Mouse (Mus musculus) olfactory bulb, adult 2 months (tissue): ENCODE results near the gene Map3k6.

Source experiments
- CTCF ChIP-seq: fragments of 200-500 bp; IDR thresholded peaks from 2 replicates; pipeline ENCODE4 v1.5.1; 2012; ENCODE audit warnings: low read depth, mild to moderate bottlenecking, low read length, moderate library complexity; ENCODE audit not compliant: insufficient read depth
- POLR2A ChIP-seq: fragments of 200-500 bp; IDR thresholded peaks from 2 replicates; pipeline ENCODE4 v1.6.1; 2012; ENCODE audit warnings: mild to moderate bottlenecking, low read depth, low read length, moderate library complexity; ENCODE audit not compliant: insufficient read depth

GRCm38 (mm10) chr4:133210023-133210787 is 30.4 kb upstream of the Map3k6 start:
- no peak for TF ChIP-seq POLR2A
- TF ChIP-seq CTCF = no peak
